Mouse (Mus musculus) bone marrow, adult 2 months (tissue): ENCODE results near the gene Trmt1l.

Source experiments
- CTCF ChIP-seq: fragments of 200-500 bp; IDR thresholded peaks from 2 replicates; pipeline ENCODE4 v1.5.1; 2011; ENCODE audit warnings: low read length, control low read depth; ENCODE audit not compliant: control insufficient read depth, insufficient read depth
- POLR2A ChIP-seq: fragments of 200-500 bp; IDR thresholded peaks from 2 replicates; pipeline ENCODE4 v1.6.1; 2011; ENCODE audit warnings: low read depth, mild to moderate bottlenecking, control low read depth, low read length, borderline replicate concordance; ENCODE audit not compliant: control insufficient read depth

DNA sequence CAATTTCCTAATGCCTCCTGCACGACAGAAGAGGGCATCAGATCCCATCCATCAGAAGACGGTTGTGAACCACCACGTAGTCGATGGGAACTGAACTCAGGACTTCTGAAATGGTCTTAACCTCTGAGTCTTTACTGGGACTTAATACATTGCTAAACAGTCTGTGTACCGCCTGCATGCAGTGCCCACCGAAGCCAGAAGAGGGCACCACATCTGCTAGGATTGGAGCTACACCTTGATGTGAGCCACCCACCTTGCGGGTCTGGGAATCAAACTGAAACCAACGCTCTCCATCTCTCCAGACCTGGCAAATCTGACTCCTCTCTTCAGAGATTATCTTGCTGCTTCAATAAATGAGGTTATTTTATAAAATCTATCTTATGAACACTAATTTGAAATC, 68.7 kb downstream of the Trmt1l start:
- TF ChIP-seq POLR2A: no peak
- peak; percentile 68 for TF ChIP-seq CTCF
